Mouse (Mus musculus) heart, adult 11 months (tissue): ENCODE measurements around the gene Fam222b.
A peak's percentile ranks its signal among the peaks of the same experiment; 100 is the strongest.

Experiments
- DNase-seq: peaks from one replicate; pipeline ENCODE4 v3.0.0; 2022

Gene Fam222b

DNA sequence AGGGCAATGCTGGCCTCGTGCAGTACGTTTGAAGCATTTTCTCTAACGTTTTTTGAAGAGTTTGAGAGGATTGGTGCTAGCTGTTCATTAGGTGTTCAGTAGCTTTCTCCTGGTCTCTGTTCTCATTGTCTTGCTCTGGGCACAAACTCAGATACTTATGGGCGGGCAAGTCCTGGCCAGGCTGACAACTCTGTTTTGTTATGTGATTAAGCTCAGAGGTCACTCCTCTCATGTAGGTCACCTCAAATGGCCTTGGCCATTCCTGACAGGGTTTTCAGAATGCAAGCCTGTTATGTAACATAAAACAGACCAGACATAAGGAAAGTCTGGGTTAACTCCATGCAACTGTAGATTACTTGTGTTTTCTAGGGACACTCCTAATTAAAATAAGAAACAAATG, 43.1 kb downstream of the Fam222b start:
- peak; percentile 92 for DNase-seq

DNA sequence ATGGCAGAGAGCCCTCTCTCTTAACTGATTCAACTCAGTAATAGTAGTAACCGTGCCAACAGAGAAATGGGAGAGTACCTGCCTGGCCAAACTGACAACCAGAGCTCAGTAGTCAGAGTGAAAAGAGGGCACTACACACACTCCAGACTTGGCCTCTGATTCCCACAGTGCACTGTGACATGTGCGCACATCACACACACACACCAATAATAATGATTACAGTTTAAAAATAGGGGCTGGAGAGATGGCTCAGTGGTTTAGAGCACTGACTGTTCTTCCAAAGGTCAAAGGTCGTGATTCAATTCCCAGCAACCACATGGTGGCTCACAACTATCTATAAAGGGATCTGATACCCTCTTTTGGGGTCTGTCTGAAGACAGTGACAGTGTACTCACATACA, 43.6 kb downstream of the Fam222b start:
- peak; percentile 88 for DNase-seq

DNA sequence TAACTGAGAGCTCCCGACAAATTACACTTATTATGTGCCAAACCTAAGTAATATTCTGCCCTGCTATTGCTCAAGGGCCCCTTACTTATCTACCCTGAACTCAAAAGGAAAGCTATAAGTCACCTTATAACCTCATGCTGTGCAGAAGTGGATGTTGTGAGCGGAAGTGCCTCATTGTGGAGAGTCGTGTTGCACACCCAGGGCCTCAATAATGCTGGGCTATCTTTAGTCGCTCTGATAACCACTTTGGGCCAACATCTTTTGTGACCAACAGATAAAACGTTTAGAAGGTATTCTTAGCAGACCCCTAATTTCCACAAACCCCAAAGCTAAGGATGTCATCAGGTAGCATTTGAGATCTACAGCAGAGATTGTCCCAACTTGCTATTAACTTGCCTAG, 46.2 kb downstream of the Fam222b start:
- DNase-seq: no peak

DNA sequence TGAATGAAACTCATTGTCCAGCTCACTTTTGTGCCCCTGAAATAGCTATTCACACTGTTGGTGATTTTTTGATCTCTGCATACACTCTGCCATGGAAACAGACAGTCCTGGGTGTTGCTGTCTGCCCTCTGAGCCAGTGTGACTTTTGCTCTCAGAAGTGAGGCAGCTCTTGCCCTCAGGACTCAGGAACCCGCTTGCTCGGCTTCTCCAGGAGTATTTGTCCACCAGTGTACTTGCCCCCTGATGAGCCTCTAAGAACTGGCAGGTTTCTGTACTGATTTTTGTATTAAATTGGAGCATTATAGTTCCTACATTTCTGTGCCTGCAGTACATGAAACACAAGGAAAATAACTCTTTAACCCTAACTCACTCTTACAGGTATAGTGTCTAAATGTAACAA, 49.1 kb downstream of the Fam222b start:
- DNase-seq: peak; percentile 67

DNA sequence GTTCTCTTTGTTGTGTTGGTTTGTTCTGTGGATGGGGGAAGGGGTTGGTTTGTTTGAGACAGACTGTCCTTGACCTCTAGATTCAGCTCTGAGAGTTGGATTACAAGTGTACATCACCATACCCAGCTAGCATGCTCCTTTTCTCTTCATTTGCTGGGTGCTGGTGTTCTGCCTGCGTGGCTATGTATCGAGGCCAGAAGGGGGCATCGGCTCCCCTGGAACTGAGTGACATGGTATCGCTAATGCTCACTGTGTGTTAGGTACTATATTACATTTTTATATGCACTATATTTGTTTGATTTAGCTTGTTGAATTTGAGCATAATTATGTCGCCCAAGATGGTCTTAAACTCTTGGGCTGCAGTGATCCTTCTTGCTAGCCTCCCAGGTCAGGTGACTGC, 51.7 kb downstream of the Fam222b start:
- peak; percentile 74 for DNase-seq

DNA sequence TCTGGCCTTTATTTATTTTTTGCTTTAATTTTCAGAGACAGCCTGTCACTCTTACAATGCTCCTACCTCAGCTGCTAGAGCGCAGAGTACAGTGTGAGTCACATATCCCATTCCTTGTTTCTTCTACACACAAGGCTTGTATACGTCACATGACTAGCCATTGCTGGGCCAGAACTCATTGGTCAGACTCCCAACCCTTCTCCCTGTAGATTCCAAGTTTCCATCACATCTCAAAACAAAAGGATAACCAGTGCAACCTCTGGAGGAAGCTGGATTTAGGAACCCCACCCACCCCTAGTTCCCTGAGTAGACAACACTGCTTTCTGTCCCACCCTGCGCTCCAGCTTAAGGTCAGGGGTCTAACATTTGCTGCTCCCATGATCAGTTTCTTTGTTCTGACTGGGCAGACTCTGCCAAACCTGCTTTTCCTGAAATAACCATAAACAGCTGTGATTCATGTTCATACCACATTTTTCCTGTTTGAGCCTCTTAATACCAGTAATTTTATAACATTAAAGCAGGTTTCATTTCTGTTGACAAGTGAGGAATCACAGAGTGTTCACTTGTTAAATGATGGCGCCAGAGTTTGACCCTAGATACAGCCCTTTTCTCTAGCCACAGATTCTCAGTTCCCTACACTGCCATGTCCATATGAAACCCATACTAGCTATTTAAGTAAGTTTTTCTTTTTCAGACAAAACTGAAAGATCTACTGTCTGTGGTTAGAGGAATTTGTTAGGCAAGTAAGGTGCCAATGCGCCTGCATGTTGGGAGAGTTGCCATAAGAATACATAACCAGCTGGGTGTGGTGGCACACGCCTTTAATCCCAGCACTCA, 52.5 kb downstream of the Fam222b start:
- peak; percentile 96 for DNase-seq

DNA sequence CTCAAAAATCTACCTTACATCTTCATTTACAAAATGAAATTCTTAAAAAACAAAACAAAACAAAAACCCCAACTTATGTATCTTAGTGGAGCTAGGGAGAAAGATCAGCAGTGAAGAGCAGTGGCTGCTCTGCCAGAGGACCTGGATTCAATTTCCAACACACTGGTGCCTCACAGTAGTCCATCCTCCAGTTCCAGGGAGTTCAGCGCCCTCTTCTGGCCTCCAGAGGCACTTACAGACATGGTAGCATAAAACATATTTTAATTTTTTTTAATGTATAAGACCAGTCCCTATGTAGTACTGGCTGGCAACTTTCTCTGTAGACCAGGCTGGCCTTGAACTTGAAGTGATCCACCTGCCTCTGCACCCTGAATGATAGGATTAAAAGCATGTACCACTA, 56.7 kb downstream of the Fam222b start:
- no peak for DNase-seq

DNA sequence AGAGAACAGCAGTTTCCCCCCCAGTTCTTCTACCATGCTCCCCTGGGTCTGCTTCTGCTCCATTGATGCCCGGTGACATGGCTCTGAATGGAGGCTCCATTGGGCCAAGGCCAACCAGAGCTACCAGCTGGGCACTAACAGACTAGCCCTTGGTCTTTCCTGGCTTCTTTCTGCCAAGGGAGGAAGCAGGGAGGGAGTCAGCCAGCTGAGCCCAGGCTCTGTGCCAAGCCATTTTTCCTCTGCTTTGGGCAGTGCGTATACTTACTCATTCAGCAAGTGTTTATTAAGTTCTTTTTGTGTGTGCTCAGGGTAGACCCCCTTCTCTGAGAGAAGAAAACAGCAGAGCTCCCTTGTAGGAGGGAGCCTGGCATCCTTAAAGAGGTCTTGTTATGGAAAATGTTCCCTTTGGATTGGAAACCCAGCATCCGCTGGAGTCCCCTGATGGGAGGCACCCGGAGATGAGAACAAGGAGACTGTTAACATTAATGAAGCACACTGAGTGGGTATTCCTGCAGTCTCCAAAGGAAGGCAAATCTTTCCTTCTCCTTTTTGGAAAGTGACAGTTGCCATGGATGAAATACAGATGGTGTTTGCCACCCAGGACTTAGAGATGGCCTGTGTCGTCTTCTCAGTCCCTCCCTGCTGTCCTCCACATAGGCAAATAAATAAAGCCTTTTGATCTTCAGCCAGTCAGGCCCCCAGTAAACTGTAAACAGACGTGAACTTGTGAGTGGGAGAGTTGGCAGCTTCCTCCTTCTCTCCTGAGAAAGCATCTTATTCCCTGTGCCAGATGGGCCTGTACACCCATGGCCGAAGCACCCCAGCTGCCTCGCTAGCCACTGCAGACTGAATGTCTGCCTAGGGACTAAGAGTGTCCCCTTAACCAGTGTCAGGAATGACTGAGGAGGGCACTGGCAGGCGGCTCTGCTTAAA, 58.1 kb downstream of the Fam222b start:
- DNase-seq: peak; percentile 96

DNA sequence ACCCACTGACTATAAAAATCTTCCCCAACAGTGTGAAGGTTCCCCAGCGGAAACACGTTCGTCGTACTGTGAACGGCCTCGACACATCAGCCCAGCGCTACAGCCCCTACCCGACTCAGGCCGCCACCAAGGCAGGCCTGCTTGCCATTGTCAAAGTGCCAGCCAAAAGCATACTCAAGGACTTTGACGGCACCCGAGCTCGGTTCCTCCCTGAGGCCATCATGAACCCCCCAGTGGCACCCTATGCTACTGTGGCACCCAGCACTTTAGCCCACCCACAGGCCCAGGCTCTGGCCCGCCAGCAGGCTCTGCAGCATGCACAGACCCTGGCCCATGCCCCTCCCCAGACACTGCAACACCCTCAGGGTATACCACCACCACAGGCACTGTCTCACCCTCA, 59.3 kb downstream of the Fam222b start:
- DNase-seq: no peak

DNA sequence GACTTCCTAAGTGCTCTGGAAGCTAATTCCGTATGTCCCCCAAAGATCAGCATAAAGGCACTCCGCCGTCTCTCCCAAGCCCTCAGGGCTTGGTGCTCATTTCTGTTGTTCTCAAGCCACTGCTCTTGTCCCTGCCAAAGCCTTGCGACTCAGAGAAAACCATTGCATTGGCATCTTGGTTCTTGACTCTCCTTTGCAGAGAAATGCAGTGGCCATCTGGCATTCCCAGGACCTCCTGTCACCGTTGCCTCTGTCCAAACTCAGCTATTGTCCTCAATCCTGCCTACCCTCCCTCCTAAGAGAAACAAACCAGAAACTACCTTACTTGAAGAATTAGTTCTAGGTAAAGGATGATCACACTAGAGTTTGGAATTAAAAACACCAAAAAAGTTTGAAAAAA, 61.2 kb downstream of the Fam222b start:
- no peak for DNase-seq

DNA sequence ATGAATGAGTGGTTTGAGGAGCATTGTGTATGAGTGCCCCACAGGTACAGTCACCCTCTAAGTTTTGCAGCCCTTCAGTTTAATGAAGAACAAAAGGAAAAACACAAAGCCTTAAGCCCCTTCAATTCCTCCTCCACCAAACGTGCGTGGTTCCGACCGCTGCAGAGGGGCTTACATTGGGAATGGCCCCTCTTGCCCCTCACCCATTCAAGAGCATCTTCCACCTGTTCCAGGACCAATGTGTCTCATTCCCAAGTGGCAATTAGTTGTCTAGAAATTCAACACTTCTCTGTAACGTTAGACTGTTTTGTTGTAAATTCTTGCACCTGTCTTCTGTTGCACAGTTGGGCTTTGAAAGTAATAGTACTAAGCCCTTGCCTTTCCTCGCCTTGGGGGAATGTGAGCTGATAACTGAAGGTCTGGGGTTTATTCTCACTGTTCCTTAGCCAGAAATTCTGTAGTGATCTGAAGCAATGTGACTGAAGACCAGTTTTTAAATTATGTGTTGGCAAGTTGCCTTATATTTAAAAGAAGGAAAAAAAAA, 61.8 kb downstream of the Fam222b start:
- no peak for DNase-seq

DNA sequence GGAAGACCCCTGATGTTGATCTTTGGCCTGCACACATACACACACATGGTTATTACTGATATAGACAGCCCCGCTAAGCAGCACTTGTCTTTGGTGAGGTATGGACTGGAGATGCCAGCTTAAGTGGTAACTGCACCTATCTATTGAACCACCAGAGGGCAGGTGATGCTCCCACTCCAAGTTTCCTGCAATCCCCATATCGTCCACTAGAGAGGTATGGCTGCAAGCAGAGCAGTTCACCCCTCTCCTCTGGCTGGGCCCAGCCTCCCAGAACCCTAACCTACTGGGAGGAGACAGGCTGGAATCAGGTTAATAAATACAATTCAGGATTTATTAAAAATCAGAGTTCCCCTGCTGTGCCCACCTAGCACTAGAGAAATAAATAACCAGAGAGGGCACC, 64.6 kb downstream of the Fam222b start:
- DNase-seq: peak; percentile 96

DNA sequence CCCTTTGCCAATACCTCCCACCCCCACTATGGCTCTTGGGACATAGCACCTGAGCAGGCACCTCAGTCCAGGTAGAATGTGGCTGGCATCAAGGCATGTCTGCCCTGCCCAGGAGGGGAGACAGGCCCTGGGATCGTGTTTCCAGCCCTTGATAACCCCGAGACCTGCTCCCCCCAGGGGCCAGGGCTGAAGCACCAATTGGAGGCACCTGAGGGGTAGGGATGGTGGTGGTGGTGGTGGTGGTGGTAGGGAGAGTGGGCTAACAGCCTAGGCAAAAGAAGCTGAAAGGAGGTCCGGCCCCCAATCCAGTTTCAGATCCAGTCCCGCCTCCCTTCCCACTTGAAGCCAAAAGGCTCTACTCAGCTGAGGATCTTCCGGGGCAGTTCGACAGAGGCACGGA, 65.1 kb downstream of the Fam222b start:
- DNase-seq: peak; percentile 92

DNA sequence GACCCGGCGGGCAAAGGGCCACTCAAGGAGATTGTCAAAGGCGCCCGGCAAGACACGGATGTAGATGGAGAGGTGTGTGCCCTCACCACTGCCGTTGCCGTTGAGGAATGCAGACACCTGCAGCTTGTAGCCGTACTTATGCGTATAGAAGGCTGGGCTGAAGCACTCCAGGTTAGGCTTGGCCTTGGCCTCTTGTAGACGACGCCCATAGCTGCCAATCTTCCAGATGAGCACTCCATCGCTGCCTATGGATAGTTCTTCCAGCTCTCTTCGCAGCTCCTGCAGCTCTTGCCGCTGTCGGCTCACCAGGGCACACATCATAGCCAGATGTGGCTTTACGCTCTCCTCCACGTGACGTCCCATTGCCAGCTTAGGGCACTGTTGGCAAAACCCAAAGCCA, 65.7 kb downstream of the Fam222b start:
- DNase-seq: peak; percentile 91

DNA sequence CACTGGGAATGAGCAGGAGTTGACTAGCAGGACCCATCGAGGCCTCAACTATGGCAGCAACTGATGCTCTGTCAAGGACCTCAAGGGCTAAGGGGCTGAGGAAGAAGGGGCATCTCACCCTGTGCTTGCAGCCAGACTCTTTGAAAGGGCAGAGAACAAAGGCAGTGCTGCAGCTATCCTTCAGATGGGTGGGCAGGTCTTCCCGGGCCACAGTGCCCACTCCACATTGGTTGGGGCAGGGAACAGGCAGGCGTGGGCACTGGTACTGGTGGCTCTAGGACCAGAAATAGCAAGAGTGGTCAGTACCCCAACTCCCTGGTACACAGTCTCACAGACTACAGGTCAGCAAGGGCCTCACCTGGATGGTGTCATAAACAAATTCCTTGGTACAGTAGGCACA, 66.2 kb downstream of the Fam222b start:
- DNase-seq: peak; percentile 89

DNA sequence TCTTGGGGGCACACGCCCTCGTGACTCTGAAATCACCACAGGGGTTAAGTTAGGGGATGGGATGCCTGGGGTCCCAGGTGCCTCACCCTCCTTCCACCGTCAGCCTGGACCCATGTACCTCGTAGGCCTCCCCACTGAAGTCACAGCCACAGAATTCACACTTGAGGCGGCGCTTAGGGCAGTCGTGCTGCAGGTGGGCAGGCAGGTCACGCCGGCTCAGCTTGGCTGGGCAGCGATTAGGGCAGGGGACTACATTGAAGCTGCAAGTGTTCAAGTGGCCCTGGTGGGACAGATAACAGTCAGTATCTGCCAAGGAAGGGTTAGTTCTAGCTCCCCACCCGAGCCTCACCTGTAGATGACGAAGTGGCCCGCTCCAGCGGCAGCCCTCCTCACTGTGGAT, 66.7 kb downstream of the Fam222b start:
- peak; percentile 90 for DNase-seq

DNA sequence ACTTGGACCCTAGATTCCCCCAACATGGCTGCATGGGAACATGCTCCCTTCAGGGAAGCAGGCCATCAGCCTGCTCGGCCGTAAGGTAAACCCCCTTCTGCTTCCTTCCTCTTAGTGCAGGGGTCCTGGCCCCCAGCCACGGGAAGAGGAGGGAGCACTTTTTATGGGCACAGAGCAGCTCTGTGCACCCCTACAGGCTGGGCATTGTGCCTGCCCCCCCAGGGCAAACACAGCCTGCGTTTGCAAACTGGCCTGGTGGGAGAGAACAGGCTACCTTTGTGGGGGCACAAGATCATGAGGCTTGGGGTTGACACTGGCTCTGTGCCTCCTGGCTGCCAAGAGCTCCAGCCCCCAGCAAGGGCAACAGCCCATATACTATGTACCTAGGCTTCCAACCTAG, 67.5 kb downstream of the Fam222b start:
- DNase-seq: peak; percentile 89

DNA sequence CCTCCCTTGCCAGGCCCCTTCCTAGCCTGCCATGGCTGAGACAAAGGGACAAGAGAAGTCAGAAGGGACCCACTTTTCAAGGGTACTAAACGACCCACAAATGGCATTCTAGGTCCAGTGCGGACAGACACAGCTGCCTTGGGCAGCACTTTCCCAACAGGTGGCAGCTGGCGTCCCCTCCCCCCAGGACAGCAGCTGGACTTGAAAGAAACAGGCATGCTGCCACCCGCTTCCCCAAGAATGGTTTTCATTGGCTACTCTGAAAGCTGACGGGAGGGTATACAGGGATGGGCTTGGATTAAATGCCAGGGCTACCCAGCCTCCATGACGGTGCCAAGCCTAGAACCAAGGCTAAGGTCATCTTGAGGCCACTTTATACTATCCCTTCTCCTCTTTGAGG, 68.0 kb downstream of the Fam222b start:
- peak; percentile 91 for DNase-seq

DNA sequence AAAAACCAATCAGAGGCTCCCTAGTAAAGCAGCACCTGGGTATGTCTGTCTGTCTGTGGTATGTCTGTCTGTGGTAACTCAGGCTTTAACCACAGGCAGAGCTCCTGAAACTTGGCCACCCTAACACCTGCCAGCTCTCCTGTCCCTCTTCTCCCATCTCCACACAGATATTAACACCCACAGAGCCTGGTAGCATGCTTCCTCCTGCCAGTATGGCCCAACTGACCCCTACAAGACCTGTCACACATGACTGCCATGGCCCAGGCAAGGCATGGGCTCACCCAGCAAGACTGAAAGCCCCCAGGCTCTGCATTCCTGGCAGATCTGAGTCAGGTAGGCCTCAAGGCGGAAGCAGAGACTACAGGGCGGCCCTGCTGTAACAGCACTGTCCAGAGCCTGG, 68.6 kb downstream of the Fam222b start:
- peak; percentile 94 for DNase-seq

DNA sequence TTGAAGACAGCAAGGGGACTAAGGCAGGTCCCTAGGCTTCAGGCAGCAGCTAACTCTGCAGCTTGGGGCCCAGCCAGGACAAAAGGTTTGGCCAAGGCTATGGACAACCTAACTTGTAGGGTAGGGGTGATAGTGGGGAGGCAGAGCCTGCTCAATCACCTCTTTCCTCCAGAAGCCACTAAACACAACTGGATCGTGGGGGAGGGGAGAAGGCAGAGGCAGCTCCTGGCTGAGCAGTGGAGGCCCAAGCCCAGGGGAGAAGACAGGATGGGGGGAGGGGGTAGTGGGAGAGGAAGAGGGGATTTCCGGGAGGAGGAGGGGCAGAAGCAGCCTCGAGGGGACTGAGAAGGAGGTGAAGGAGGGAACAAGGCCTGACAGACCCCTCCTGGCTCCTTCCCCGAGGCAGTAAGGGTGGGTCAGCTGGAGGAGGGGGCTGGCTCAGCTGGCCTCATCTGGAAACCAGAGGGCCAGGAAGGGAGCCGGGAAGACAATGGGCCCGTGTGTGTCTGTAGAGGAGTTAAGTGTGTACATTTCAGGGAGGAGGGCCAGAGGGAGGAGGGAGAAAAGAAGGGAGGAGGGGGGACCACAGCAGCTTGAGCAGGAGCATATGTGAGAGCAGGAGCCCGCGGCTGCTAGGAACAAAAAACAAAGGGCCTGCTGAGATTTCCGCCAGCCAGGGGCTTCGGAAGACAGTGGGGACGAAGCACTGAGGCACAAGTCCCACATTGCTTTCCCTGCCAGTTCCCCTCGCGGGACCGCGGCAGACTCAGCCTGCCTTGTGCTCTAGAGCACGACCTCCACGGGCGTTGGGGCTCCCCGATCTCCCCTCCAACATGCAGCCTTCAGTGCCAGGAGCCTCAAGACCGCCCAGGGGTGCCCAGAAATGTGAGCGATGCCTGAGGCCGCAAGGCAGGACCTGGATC, 69.5 kb downstream of the Fam222b start:
- peak; percentile 98 for DNase-seq

DNA sequence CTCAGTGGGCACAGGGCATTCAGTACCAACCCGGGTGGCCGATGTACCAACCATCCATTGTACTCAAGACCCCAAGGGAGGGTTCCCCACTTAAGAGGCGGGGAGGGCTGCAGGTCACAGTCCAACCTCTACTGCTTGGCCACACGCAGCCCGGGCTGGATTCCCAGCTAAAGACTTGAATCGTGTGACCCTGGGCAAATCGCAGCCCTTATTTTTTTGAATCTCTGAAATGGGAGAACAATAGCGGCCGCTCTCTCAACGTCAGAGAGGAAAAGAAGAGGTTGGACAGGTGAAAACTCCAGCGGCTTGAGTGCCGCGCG, 70.1 kb downstream of the Fam222b start:
- peak; percentile 94 for DNase-seq

DNA sequence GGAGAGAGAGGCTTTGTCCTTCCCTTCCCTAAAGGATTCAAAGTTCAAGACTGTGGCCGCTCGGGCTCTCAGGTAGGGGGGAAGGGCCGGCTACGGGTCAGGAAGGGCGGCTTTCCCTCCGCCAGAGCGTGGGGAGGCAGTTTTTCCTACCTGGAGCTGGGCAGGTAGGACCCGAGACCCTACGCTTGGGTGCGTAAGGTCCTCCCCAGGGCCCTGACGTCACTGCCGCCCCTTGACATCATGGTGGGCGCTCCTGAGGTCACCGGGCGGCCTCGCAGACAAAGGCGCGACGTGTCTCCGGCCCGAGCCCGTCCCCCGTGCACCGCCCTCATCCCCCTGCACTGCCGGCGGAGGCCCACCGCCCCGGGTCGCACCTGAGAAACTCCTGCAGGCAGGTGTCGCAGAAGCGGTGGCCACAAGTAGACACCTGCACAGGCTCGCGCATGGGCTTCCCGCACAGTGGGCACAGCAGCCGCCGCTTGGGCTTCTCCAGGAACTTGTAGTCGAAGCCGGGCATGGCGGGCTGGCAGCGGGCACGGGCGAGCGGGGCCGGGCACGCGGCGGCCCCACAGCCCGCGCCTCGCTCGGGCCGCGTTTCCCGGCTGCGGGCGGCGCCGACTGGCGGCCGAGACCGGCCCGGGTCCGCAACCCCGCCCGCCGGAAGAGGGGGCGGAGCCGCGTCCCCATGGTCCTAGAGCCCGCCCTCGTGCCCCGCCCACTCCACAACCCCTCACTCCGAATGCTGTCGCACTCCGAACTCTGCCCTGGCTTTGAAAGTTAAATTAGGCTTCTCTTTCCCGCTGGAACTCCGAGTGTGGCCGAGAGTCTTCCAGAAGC, 70.7 kb downstream of the Fam222b start, which contains the start of gene Traf4:
TSS of gene Traf4 (minus strand) at position 666 of the 837 bp plus-strand sequence.
- peak; percentile 99 for DNase-seq
